Mouse (Mus musculus) liver, adult 2 months (tissue): ENCODE measurements around the gene Zc3h18.

Source experiments
- CTCF ChIP-seq: fragments of 200-500 bp; IDR thresholded peaks from 2 replicates; pipeline ENCODE4 v1.5.1; 2011; ENCODE audit warnings: low read depth, low read length, control low read depth
- POLR2A ChIP-seq: fragments of 200-500 bp; IDR thresholded peaks from 2 replicates; pipeline ENCODE4 v1.6.1; 2011; ENCODE audit warnings: low read length, control low read depth; ENCODE audit not compliant: insufficient read depth; ENCODE audit errors: extremely low read depth

DNA sequence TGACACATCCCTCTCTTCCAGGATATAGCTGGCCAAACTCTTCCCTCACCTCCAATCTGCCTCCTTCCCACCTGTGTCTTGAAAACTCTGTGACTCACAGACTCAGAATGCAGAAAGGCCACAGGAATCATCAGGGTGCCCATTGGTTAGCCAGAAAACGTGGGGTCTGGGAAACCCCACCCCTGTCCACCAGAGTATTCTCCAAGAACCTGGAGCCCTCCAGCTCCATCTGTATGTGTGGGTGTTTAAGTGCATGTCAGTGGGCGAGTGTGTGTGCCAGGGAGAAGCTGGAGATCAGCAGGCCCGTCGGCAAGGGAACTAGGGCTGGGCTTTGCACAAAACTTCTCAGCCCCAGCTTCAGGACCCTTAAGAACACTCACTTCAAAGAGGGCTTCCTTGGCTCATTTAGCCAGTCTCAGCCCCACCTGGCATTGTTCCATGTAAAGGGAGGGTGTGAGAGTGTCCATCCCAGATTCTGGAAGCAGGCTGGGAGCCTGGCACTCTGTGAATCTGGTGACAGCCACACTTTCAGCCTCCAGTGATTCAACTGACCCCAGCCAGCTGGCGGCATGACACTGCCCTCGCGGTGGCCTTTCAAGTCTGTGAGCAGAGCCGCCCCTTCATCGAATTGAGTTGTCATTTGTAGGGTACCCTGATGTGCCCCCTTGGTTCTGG, 43.6 kb downstream of the Zc3h18 start:
- no peak for TF ChIP-seq POLR2A
- no peak for TF ChIP-seq CTCF
